Mouse (Mus musculus): ENCODE results near the gene Trio. TPM values are rescaled to one million over a fixed set of nuclear protein-coding genes. Genes with fewer than 3 reads are reported as not detected.

Trio gene
- total RNA-seq, 2 experiments from 2014 or later: 35.3 to 43.2 TPM

DNA sequence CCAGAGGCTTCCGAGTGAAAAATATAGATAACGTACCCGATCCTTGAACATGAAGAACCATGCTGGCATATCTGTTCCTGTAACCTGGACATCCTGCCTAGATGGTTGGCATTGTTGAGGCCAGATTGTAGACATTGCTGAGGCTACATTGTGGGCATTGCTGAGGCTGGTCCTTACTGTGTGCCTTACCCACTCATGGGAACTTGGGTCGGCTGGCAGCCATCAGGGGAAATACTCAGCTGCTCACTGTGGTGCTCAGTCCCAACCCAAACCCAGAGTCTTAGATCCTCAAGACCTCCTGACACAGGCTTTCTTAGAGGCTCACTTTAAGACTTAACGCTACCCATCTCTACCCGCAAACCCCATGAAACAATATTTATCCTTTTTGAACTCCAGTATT is 2.9 kb upstream of the Trio start:
- H3K4me3 ChIP-seq: no peak overlapping the region
- intact Hi-C loops (cut with DNase I): loop anchor here (5.0 kb wide), 1 partner anchor 154 kb away; no protein-coding TSS in a partner anchor
- no peak overlapping the region for H3K27ac ChIP-seq
- no peak for DNase-seq
- TF ChIP-seq CTCF (IDR thresholded peaks at IDR 0.05): no peak

DNA sequence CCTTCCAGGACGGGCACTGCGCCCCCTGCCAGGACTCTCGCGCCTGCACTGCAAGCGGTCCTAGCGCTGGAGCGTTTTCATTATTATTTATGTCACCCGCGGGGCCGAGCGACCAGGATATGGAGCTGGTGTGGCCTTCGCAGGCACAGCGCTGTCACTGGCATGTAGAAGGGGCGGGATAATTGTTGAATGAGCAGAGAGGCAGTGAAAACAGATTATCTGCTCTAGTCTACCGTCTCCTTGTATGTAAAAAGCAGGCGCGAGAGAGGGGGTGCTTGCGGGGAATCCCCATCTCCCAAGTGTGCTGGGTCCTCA is 476 bp upstream of the Trio start:
- intact Hi-C loops (cut with DNase I): loop anchor here (2.0 to 5.0 kb wide), 2 partner anchors 105 to 156 kb away; no protein-coding TSS in a partner anchor
- Histone ChIP-seq H3K27ac (peak overlapping the region; percentile 89), H3K4me3 (peak overlapping the region; percentile 95)
- DNase-seq: no peak
- peak; percentile 90 for TF ChIP-seq CTCF (IDR thresholded peaks at IDR 0.05)

DNA sequence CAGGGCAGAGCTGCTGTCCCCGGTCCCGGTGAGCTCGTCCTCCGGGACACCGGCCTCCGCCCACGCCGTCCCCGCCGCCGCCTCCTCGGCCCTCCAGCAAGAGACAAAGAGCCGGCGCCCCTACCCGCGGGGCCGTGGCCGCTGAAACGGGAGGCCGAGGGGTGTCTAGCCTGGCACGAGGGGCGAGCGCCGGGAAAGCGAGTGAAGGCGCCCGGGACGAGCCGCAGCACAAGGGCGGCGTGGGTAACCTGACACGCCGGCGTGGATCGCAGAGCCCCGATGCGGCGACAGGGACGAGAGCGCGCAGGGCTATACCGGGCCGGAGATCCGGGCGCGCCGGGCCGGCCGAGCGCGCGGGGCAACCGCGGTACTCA is 696 bp downstream of the Trio start:
- TF ChIP-seq CTCF (IDR thresholded peaks at IDR 0.05): 0 out of 2 replicates have a peak, but pooled peaks have one; percentile 2
- peak; percentile 80 for DNase-seq
- peak overlapping the region; percentile 89 for H3K27ac ChIP-seq
- peak overlapping the region; percentile 95 for H3K4me3 ChIP-seq
- intact Hi-C loops (cut with DNase I): loop anchor here (5.0 kb wide), 1 partner anchor 157 kb away; no protein-coding TSS in a partner anchor

DNA sequence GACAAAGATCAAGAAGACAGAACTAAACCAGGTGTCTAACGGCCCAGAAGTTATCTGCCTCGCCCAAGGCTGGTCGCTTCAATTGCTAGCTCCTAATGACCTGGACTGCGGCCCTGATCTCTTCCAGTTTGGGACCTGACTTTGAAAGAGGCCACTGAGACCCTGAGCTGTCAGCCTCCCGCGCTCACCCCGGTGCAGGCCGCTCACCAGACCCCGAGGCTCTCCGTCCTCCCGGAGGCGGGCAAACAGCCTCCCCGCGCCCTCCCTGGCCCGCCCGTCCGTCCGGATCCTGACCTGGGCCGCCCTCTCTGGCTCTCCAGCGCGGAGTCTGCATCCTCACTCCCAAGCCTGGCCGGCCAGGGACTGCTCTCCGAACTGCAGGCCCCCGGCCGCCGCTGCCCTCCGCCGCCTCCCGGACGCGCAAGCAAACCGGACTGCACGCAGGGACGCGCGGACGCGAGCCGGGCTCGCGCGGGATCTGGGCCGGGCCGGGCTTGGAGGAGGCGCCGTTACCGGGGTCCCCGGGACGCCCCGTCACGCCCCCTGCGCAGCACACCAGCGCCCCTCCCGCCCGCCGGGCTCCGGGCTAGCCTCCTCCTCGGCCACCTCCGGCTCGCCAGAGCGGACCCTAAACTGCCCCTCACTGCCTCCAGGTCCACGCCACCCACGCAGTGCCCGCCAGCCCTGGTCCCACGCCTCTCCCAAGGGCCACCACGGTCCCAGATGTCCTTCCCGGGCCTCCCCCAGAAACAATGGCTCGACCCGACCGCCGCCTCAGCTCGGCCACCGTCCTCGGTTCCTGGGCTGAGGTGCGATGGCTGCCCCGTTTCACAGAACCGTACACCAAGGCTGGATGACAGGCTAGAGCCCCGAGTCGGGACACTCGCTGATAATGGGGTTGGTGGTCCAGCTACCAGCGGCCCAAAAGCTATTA is 1.4 kb downstream of the Trio start:
- DNase-seq: peak; percentile 87
- H3K27ac ChIP-seq: peak overlapping the region; percentile 89
- H3K4me3 ChIP-seq: peak overlapping the region; percentile 95
- peak; percentile 21; the same call in 1 of the 2 replicates for TF ChIP-seq CTCF (IDR thresholded peaks at IDR 0.05)
- intact Hi-C loops (cut with DNase I): no loop called here

DNA sequence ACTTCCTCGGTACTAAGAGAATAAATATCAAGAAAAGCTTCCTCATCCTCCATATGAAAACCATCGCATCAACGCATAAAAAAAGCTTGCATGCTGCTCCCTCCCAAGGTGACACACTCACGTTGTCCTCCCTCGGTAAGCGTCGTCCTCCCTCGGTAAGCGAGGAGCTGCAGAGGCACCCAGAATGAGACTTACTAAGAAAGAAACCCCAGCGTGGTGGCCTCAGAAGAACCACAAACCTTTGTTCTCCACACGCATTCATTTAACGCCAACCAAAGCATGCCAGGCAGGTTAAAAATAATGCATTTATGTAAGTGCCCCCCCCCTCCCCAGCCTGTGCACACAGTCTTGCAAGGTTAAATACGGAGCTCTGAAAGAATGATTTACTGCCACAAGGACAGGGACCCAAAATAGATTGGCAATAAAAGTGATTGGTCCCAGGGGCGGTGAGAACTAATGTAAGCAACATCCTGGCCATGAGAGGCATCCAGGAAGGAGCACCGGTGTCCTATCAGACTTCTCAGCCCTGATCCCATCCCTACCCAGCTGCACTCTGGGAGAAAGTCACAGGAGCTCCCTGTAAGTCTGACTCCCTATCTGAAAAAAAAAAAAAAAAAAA is 3.9 kb downstream of the Trio start:
- intact Hi-C loops (cut with DNase I): loop anchor here (2.0 kb wide), 1 partner anchor 17 kb away; no protein-coding TSS in a partner anchor
- Histone ChIP-seq H3K4me3 (peak overlapping the region; percentile 56), H3K27ac (peak overlapping the region; percentile 81)
- peak; percentile 48 for DNase-seq
- TF ChIP-seq CTCF (IDR thresholded peaks at IDR 0.05): no peak

DNA sequence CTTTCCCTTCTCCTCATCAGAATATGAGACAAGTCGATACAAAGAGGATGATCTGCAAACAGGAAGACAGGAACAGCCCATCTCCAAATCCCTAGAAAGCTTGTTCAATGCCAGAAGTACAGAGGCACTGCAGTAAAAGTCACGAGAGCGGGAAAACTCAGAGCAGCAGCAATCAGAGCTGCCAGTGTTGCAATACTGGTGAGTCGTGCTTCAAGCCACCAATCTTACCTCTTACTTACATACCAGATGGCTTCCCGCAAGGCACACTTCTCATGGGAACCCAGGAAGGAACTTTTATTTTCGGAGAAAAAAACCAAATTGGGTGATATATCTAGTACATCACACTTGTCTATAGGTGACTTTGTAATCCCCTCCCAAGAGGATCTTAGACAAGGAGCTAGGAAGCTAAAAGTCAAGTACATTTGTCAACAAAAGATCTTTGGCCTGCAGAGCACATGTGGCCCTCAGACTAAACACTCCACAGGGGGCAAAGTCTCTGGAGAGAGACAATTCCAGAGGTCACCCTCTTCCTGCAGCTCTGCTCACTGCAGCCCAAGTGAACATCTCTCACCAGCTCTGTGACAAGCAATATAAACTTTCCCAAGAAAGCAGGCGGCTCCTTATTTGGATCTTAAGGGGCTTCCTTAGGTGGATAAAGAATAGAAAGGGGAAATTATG is 6.1 kb downstream of the Trio start:
- intact Hi-C loops (cut with DNase I): no loop called here
- DNase-seq: no peak
- Histone ChIP-seq H3K27ac (no peak overlapping the region), H3K4me3 (no peak overlapping the region)
- no peak for TF ChIP-seq CTCF (IDR thresholded peaks at IDR 0.05)

DNA sequence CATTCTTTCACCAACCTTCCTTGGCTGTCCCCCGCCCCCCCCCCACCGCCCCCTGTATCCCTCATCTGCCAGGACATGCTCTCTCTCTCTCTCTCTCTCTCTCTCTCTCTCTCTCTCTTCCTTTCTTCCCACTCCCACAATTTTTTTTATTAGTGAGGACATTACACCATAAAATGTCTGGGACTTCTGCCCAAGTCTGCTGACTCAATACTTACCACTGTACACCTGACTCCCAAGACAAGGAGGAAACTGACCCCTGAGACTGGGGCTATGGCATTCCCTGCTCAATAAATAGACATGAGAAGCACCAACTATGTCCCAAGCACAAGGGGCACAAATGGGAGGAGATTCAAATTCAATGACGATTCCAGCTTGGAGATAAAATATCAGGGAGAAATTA is 18.1 kb downstream of the Trio start:
- intact Hi-C loops (cut with DNase I): no loop called here
- DNase-seq: no peak
- no peak for TF ChIP-seq CTCF (IDR thresholded peaks at IDR 0.05)
- Histone ChIP-seq H3K27ac (peak overlapping the region; percentile 73), H3K4me3 (no peak overlapping the region)

DNA sequence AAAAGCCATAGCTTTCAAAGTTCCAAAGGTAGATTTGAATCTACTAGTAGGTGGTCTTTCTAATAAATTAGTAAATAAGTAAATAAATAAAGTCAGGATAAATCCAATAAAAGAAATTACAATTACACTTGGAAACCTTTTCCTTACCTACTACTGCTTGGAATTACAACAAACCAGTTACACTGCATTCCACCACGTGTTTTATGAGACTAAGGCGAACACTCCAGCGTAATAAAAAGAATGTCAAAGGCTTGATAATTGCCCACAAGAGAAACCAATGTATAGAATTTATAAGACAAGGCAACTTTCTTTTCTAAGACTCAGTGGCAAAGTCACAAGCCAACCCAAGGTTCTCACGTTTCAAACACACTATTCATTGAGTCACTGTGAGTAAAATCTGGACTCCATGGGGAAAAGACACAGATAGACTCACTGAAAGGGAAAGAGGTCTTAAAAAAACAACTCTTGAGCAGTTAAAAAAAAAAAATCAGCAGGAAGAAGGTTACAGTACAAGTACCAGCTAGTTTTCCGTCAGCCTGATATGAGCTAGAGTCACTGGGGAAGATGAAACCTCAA is 21.4 kb downstream of the Trio start:
- no peak for TF ChIP-seq CTCF (IDR thresholded peaks at IDR 0.05)
- DNase-seq: no peak
- Histone ChIP-seq H3K4me3 (no peak overlapping the region), H3K27ac (no peak overlapping the region)
- intact Hi-C loops (cut with DNase I): loop anchor here (2.0 kb wide), 1 partner anchor 19 kb away; no protein-coding TSS in a partner anchor

DNA sequence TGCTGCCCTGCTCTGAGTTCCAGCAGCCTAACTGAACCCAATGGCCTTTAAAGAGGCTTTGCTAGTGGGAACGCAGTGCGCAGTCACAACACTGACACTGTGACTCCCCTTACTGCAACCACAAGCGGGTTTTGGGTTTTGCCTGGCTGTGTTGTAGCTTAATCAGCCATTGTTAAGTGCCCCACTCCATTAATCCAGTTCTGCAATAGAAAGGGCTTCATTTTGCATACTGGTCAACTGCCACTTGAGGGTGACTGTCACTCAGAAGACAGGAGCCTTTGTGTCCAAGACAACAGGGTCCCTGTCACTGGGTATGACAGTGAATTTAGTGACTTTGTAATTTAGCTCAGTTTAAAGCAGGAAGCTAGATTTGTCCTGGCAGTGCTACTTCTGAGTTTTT is 23.1 kb downstream of the Trio start:
- intact Hi-C loops (cut with DNase I): no loop called here
- peak overlapping the region; percentile 56 for H3K27ac ChIP-seq

DNA sequence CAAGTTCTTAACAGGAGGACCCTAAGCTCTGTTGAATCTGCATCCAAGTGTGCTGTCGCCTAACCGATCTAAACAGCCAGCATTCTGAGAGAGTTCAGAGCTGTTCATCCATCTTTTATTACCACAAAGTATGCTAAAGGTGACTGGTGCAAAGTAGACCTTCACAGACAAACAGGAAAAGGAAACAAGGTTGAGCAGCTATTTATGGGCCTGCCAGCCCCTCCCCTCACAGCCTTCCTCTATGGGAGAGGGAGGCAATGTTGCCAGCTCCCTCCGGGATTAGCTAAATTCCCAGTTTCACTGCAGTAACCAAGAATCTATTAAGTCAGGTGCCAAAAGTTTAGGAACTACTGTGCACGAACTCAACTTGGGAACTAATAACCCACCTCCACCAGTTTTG is 24.3 kb downstream of the Trio start:
- intact Hi-C loops (cut with DNase I): no loop called here
- Histone ChIP-seq H3K4me3 (no peak overlapping the region), H3K27ac (peak overlapping the region; percentile 61)
- DNase-seq: no peak
- no peak for TF ChIP-seq CTCF (IDR thresholded peaks at IDR 0.05)

More for the DNA sequence above, 23.1 kb downstream of the Trio start:
- H3K4me3 ChIP-seq: no peak overlapping the region
- DNase-seq: no peak
- TF ChIP-seq CTCF (IDR thresholded peaks at IDR 0.05): no peak

DNA sequence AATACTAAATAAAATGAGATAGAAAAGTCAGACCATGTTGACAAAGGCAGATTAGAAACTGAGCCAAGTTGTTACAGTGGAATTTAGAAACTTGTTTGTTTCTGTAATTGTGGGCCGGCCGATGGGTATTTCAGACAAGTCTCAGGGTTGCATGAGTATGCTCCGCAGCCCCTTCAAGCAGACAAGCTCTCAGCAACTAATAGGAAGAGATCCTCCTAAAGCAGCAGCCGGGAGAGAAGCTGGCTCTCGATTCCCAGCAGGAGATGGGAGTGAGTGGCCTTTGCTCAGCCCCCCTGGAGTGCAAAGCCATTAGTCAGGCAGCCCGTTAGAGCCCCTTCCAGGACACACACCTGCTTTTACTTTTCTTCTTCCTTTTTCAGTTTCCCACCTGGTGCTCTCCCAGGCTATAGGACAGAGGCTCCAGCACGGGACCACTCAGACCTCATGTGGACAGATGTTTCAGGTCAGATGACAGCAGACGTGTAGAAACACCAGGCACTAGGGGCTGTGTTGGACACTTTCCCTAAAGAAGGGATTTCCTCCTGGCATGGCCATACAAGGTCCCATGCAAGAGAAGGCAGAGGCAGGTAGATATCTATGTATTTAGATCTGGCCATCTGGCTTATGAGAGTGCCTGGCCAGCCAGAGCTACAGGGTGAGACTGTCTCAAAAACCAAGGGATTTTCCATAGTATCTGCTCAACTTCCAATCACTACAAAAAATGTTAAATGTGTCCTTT is 26.9 kb downstream of the Trio start:
- Histone ChIP-seq H3K4me3 (no peak overlapping the region), H3K27ac (peak overlapping the region; percentile 7; the same call in 1 of the 2 replicates)
- DNase-seq: no peak
- no peak for TF ChIP-seq CTCF (IDR thresholded peaks at IDR 0.05)
- intact Hi-C loops (cut with DNase I): no loop called here

DNA sequence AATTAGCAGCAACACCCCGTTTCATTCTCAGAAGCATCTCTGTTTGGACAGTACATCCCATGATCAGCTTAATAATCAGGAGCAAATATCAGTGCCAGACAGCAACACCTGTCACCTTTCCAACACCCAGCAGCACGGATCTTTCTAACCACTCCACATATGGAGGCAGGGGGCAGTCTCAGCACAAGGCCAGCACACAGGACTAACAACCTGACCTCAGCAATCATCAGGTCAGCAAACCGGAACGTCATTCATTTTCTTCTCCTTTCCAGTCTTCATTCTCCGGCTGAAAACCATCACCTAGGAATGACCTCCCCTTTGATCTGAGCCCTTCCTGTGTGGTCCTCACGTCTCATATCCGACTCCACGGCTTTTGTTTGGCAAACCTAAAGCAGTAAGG is 27.7 kb downstream of the Trio start:
- Histone ChIP-seq H3K27ac (peak overlapping the region; percentile 65), H3K4me3 (no peak overlapping the region)
- no peak for TF ChIP-seq CTCF (IDR thresholded peaks at IDR 0.05)
- intact Hi-C loops (cut with DNase I): no loop called here
- no peak for DNase-seq
